Mouse (Mus musculus): ENCODE results near the gene I830077J02Rik. TPM values are rescaled to one million over a fixed set of nuclear protein-coding genes. Genes with fewer than 3 reads are reported as not detected.
"Not testable (repeated sequence)": the region's sequence is repeated elsewhere in the genome, so short reads cannot be mapped to it uniquely, and the experiment has no call there.

I830077J02Rik gene
- total RNA-seq, 2 experiments from 2014 or later, result 0.26 TPM; not detected in 1

GRCm38 (mm10) chr3:105921959-105922358, 10.5 kb downstream of the I830077J02Rik start:
- no peak for DNase-seq
- intact Hi-C loops (cut with DNase I), result no loop called here

- intact Hi-C loops (cut with DNase I); DNase-seq: not testable (repeated sequence)
Observed at GRCm38 (mm10) chr3:105920743-105921142, 11.7 kb downstream of the I830077J02Rik start.

GRCm38 (mm10) chr3:105918355-105918745, 14.1 kb downstream of the I830077J02Rik start:
- DNase-seq, result no peak
- intact Hi-C loops (cut with DNase I), result no loop called here

- intact Hi-C loops (cut with DNase I), result no loop called here
- no peak for DNase-seq
Observed at GRCm38 (mm10) chr3:105917656-105918354, 14.7 kb downstream of the I830077J02Rik start.

- intact Hi-C loops (cut with DNase I); DNase-seq: not testable (repeated sequence)
Observed at GRCm38 (mm10) chr3:105916455-105916854, 16.0 kb downstream of the I830077J02Rik start.

- no peak for DNase-seq
- intact Hi-C loops (cut with DNase I), result no loop called here
Observed at GRCm38 (mm10) chr3:105915281-105915680, 17.2 kb downstream of the I830077J02Rik start.

GRCm38 (mm10) chr3:105913839-105914681, 18.4 kb downstream of the I830077J02Rik start:
- DNase-seq, result no peak
- intact Hi-C loops (cut with DNase I), result no loop called here

GRCm38 (mm10) chr3:105912097-105912880, 20.2 kb downstream of the I830077J02Rik start:
- intact Hi-C loops (cut with DNase I), result no loop called here
- DNase-seq, result no peak

GRCm38 (mm10) chr3:105910519-105911190, 21.8 kb downstream of the I830077J02Rik start:
- DNase-seq, result no peak
- intact Hi-C loops (cut with DNase I), result no loop called here

GRCm38 (mm10) chr3:105908976-105909375, 23.5 kb downstream of the I830077J02Rik start:
- intact Hi-C loops (cut with DNase I), result no loop called here
- no peak for DNase-seq

- intact Hi-C loops (cut with DNase I), result no loop called here
- no peak for DNase-seq
Observed at GRCm38 (mm10) chr3:105907956-105908655, 24.4 kb downstream of the I830077J02Rik start.

GRCm38 (mm10) chr3:105904721-105905120, 27.7 kb downstream of the I830077J02Rik start:
- intact Hi-C loops (cut with DNase I), result loop anchor here (5.0 kb wide), 1 partner anchor 157 kb away; no protein-coding TSS in a partner anchor
- DNase-seq, result no peak

GRCm38 (mm10) chr3:105904213-105904612, 28.3 kb downstream of the I830077J02Rik start:
- no peak for DNase-seq
- intact Hi-C loops (cut with DNase I), result loop anchor here (5.0 kb wide), 1 partner anchor 157 kb away; no protein-coding TSS in a partner anchor

GRCm38 (mm10) chr3:105901468-105901867, 31.0 kb downstream of the I830077J02Rik start:
- intact Hi-C loops (cut with DNase I), result loop anchor here (5.0 kb wide), 1 partner anchor 154 kb away; no protein-coding TSS in a partner anchor
- DNase-seq, result no peak

GRCm38 (mm10) chr3:105900716-105901115, 31.7 kb downstream of the I830077J02Rik start:
- no peak for DNase-seq

GRCm38 (mm10) chr3:105900266-105900665, 32.2 kb downstream of the I830077J02Rik start:
- DNase-seq, result no peak
- intact Hi-C loops (cut with DNase I), result loop anchor here (5.0 kb wide), 1 partner anchor 153 kb away; no protein-coding TSS in a partner anchor

More at GRCm38 (mm10) chr3:105900716-105901115, 31.7 kb downstream of the I830077J02Rik start:
- intact Hi-C loops (cut with DNase I), result loop anchor here (5.0 kb wide), 1 partner anchor 153 kb away; no protein-coding TSS in a partner anchor

GRCm38 (mm10) chr3:105899394-105900147, 32.9 kb downstream of the I830077J02Rik start:
- intact Hi-C loops (cut with DNase I), result loop anchor here (2.0 to 5.0 kb wide), 2 partner anchors 152 to 225 kb away; no protein-coding TSS in a partner anchor

GRCm38 (mm10) chr3:105898861-105899260, 33.6 kb downstream of the I830077J02Rik start:
- DNase-seq, result no peak
- intact Hi-C loops (cut with DNase I), result loop anchor here (2.0 kb wide), 1 partner anchor 224 kb away; no protein-coding TSS in a partner anchor

More at GRCm38 (mm10) chr3:105899394-105900147, 32.9 kb downstream of the I830077J02Rik start:
- DNase-seq, result peak; percentile 74 to 80
